Mouse (Mus musculus) adipocyte (in vitro differentiated cells): ENCODE measurements around the gene Yif1b.

Source experiments
- DNase-seq: peaks from one replicate; pipeline ENCODE4 v3.0.0-alpha.2; 2016; ENCODE audit warnings: low spot score

Gene Yif1b

DNA sequence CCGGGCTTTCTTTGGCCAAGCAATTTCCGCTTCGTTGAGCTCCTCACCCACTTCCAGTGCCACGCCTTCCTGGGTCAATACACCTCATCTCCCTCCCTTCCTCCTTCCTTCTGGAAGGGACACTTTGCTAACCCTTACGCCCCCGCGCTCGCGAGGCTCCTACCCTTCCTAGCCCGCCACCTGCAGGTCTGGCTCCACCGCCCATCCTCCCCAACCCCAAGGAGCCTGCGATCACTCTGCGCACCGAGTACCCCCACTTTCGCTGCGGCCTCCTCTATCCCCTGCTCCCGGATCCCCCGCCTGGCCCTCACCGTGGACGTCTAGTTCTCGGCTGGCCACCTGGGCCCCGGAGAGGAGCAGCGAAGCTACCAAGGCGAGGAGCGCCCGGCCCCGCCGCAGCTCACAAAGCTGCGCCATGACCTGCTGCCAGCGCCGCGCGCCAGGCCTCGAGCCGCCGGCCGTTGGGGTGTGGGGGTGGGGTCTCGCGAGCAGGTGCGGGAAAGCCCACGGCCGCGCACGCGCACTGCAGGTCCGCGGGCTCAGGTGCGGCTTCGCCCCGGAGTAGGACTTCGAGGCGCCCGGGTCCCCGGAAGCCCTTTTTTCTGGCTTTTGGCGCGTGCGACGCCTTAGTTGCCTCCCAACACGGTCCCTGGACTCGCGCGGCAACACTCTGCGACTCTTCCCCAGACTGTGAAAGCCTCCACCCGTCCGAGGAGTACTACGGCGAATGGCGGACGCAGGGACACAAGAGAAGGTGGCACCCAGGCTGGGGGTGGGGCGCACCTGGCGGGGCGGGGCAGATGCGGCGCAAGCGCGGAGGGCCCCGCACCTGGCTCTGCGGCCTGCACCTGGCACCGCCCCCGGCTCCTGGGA is 43.3 kb downstream of the Yif1b start, which contains the start of gene Spint2:
Gene Spint2, minus strand, starts transcription at position 712 of the 873 bp plus-strand sequence.
- no peak for DNase-seq

DNA sequence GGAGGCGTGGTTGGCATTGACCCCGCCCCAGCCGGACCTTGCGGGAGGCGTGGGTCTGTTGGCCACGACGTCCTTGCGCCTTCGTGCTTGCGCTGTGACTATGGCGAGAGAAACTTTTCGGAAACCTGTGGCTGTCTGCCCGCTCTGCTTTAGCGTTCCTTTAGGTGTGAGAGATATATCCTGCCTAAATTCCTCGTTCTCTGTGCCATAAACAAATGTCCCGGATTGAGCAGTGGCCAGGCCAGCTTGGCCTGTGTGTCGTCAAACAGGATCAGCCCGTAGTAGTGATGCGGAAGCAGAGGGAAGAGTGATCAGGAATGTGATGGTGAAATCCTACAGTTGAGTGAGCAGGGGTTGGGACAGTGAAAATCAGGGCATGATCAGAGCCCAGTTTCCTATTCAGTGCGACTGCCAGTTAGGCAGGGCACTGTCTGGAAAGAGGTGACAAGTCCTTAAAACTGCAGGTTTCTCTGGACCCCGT is 44.0 kb downstream of the Yif1b start:
- DNase-seq, result no peak

DNA sequence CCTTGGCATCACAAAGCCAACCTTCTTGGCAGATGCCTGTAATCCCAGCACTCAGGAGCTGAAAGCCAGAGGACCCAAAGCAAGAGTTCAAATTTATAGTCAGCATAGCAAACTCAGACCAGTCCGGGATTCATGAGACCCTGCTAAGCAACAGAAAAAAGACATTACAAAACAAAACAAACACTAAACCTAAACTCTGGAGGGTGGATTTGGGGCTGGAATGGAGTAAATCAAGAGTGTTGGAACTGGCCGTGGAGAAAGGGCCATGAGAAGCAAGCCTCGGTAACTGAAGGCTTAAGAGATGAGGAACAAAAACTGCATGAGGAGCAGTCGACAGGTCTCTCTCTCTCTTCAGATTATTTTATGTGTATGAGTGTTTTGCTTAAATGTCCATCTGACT is 45.7 kb downstream of the Yif1b start:
- no peak for DNase-seq

DNA sequence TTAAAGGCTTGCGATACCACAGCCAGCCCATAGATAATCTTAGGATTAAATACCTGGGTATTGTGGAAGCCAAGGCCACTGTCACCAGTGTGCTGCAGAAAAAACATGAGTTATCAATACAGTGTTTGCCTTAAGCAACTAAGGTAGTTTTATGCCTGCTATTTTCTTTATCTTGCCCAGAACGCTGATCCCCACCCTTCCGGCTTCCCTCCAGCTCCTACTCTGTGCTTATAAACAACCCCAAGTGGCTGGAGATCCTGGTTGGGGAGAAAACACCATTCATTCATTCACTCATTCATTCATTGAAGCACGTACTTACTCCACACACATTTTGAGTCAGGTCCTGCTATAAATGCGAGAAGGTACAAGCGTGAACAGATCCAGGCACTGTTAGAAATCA is 46.4 kb downstream of the Yif1b start:
- DNase-seq, result no peak

DNA sequence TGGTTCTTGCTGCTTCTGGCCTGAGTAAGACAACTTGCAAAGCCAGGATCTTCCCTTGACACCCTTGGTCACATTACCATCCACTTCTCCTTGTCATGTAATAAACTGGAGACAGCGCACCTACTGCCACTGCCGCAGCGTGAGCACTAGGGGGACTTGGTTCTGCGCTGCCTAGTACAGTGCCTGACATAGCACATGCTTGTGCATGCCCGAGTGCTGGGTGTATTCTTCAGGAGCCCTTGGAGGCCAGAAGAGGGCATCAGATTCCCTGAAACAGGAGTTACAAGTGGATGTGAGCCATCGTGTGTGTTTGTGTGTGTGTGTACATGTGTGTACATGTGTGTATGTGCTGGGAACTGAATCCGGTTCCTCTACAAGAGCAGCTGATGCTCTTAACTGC is 49.4 kb downstream of the Yif1b start:
- no peak for DNase-seq

DNA sequence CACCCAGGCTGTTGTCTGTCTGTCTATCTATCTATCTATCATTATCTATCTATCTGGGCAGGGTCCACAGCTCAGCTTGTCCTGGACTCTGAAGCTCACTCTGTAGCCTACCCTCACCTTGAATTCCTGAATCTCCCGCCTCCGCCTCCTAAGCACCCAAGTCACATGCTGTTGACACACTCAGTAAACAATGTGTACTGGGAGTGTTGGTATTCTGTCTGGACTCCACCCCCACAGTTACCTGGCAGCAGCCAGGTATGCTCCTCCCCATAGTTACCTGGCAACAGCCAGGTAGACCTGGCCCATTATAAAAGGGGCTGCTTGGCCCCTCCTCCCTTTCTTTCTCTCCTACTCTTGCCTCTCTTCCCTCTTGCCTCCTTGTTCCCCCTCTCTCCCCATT is 50.0 kb downstream of the Yif1b start:
- DNase-seq, result no peak

DNA sequence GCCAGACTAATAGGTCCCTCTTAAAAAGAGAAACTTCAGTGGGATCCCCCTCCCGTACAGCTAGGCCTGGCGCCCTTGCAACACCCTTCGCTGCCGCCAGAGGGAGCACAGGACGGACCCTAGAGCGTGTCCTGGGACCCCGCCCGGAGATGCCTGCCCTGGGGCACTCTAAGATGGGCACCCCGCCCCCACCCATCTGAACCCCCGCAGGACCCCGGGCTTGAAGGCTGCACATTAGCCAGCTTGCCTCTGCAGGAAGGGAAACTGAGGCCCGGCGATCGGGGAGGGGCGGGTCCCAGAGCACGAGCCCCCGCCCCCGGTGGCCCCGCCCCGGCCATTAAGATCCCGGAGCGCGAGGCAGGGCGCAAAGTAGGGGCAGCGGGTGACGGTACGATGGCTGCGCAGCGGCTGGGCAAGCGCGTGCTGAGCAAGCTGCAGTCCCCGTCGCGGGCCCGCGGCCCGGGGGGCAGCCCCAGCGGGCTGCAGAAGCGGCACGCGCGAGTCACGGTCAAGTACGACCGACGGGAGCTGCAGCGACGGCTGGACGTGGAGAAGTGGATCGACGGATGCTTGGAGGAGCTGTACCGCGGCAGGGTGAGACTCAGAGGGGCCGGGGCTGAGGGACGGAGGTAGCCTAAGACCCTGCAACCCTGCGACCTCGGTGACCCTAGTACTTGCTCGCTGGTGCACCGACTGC is 51.0 kb downstream of the Yif1b start, which contains the start of gene Ppp1r14a:
Gene Ppp1r14a, plus strand, starts transcription at position 367 of the 697 bp plus-strand sequence.
- no peak for DNase-seq

DNA sequence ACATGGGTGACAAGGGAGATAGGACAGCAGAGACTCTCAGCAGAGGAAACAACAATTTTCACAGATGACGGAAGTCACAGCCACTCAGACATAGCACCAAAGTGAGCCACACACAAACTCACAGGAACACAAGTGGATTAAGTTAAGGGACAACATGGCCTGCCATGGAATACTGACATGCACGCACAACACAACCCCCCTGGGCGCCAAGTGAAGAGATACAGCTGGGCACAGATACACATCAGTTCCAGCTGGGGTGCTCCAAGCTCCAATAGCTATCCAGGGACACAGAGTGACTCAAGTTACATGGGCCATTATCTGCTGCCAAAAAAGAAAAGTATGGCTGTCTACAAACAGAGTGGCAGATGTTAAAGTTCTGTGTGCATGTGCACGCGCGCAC is 51.7 kb downstream of the Yif1b start:
- DNase-seq, result no peak

DNA sequence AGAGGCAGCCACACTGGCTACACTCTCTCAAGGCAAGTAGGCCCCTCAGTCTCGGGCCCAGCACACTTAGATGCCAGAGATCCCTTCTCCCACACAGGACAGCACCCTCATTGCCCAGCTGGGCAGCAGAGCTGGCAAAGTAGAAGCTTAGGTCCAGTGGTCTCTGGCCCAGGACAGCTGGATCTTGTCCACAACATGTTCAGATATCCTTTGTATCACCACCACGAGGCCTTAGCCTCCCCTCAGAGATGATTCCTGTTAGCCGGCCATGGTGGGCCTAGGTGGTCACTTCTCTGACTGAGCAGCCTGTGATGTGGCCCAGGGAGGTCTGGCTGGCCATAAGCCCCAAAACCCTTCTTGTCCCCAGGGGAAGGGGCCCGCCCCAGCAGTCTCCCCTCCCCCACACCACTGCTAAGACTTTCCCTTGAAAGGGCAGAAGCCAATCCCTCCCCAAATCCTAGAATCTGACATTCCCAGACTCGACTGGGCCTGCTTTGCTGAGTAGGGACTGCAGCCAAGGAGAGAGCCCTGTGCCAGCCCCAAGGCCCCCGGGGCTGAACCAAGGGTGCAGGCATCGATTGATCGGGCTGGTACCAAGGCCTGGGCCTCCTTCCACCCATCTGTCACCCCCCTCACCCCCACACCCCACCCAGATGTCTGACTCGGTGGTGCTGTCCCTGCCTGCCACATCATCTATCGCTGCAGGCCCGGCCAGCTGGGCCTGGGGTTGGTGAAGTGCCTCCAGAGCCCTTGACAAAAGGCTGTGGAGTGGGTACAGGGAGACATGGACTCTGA is 52.8 kb downstream of the Yif1b start:
- no peak for DNase-seq

DNA sequence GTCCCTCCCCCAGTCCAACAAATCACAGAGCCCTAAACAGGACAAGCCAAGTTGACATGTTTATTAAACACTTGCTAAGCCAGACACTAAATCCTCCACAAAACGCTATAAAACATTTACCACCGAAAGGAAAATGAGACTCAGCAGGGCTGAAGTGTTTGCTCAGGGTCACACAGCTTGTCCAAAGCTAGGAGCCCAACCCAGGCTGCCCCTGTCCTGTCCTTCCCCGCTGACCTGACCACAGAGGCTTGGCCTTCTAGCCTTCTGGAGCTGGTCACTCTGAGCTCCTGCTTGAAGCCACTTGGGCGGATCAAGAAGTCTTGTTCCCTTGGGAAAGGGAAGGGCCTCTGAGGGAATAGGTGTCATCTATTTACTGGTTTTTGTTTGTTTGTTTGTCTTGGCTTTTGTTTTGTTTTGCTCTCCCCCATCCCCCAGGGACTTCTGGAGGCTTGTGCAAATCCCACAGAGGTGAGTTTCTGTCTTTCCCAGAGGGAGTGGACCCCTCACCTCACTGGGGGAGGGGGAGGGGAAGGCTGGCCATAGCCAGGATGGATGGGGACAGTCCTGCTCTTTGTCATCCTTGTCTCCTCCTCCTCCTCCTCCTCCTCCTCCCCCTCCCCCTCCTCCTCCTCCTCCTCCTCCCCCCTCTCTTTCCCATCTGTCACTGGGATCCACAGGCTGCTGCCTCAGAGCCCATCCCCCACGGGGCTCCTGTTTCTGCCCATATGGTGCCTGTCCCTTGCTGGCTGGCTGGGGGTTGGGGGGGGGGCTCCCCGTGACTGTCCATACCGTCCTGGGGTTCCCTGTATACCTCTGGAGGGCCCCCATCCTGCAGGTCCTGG is 53.7 kb downstream of the Yif1b start:
- no peak for DNase-seq

DNA sequence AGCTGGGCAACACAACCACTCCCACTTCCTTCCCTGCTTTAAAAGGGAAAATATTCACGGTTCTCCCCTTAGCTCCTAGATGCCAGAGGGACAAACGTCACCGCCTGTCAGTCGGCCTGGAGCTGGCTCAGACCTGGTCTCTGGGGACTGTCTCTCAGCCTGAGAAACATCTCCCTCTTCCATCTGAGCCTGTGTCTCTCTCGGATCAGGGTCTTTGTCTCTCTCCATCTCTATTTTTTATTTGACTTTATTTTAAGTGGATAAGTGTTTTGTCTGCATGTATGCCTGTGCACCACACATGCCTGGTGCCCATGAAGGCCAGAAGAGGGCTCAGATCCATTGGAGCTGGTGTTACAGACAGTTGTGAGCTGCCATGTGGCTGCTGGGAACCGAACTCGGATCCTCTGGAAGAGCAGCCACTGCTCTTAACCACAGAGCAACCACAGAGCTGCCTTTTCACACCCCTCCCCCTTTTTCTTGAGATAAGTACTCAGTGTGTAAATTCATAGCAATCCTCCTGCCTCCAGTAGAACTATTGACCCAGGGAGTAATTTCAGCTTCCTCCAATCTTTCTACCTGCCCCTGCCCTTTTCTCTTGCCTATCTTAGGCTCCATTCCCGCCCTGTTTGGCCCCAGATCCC is 54.4 kb downstream of the Yif1b start:
- DNase-seq, result no peak

DNA sequence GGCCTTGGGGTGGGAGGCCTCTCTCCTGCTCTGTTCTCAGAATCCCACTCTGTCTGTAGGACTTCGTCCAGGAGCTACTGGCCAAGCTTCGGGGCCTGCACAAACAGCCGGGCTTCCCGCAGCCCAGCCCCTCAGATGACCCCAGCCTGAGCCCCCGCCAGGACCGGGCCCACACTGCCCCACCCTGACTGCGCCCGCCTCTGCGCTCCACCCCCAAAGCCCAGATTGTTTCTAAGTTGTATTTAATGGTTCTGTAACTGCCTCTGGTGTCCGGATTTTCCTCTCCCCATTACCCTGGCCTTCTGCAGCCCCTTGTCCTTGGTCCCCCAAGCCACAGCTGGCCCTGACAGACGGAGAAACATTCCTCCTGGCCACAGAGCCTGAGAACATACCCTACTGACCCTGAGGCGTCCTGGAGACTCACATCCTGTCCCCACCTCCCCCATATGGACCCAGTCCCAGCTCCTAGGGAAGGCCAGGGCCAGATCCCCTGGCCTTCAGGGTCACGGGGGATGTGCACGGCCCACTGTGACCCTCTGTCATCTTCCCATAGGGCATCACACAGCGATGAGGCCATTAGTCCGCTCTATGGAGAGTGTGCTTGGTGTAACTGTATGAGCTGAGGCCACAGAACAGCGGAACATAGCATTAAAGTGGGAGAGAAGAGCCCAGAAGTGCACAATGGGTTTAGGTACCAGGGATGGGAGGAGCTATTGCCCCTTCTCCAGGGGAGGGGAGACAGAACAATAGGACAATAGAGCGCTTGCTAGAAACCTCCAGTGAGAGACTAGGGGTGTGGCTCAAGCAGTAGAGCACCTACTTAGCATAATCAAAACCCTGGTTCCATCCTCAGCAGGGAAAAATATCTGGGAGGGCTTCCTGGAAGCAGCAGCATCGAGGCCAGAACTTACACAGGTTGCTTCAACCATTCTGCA is 55.3 kb downstream of the Yif1b start:
- DNase-seq, result no peak

DNA sequence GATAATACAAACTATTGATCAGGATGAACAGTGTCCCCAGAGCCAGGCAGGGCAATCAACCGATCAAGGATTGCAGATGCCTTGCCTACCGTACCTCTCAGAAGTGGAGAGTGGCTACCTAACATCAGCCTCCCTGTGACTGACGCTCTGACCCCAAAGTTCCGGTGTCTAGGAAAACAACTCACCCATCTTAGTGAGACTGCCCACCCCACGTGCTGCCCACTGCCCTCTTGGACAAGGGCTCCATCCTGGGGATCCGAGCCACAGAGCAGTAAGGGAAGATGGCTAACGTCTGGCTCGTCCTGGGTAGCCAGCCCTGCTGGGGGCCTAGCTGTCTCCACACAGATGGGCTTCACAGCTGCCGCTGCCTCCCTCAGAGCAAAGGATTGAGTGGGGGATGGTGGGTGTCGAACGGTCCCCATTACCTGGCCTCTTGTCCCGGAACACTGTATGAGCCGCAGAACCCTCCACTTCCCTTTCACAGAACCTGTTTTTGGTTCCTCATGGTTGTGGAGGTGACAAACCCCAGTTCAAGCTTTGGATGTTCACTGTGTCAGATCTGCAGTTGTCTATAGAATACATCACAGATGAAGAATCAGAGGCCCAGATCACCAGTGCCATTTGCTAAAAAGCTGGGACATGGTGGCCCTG is 56.1 kb downstream of the Yif1b start:
- DNase-seq, result no peak

DNA sequence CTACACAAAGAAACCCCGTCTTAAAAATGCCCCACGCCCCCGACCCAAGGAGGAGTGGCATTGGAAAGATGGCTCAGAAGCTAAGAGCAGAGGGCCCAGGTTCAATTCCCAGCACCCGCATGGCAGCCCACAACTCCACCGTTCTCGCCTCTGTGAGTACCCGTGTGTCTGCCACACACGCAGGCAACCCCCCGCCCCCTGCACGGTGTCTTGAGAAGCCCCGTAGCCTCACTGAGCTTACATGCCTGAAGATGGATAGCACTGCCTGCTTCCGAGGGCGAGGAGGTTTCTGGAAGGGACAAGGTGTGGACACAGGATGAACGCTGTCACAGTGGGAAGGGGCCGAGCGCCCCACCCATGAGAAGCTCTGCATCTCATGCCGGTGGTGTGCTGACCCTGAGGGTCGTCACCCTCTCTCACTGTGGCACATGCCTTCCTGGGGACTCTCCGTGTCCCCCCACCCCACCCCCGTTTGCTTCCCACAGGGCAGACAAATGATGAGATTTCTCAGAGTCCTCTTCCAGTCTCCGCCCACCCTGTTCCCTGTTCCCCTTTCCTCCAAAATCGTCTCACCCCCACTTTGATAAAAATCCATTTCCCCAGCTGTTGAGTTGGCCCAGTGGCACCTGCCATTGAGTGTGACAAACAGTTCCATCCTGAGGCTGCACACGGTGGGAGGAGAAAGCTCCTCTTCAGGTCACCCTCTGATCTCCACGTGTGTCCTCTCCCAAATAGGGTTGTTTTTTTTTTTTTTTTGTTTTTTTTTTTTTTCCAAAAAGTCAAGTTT is 57.9 kb downstream of the Yif1b start:
- no peak for DNase-seq

DNA sequence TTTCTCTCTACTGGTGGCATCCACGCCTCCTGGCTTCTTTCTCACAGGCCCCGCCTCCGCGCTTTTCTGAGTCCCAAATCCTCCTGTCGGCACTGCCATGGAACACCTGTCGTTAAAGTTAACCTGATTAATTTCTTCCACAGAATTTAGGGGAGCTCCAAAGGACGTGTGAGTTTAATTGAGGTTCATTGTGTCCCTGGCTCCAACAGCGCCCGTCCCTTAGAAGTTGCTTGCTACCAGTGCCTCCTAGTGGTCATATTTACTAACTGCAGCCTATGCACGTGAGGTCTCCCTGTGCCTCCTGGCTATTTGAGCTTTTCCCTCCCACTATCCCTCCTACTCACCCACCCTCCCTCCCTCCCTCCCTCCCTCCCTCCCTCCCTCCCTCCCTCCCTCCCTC is 58.9 kb downstream of the Yif1b start:
- DNase-seq, result peak; percentile 71
